Mouse (Mus musculus): ENCODE results near the gene Kctd21. TPM values are rescaled to one million over a fixed set of nuclear protein-coding genes. Genes with fewer than 3 reads are reported as not detected.
A peak's percentile ranks its signal among the peaks of the same experiment; 100 is the strongest.

Kctd21 gene
- polyA plus RNA-seq, 1 experiment from 2014 or later = 6.7 TPM

- no peak overlapping the region for H3K27ac ChIP-seq (ENCODE audit: low read length)
- no peaks in the 10 kb centered on the region for H3K9me3 ChIP-seq (replicated peaks; ENCODE audit: control insufficient read depth, low read length, poor library complexity, severe bottlenecking)
- H3K4me3 ChIP-seq (ENCODE audit: low read depth, low read length) = no peak overlapping the region
- H3K9ac ChIP-seq (ENCODE audit: low read depth, low read length) = no peak overlapping the region
- no peaks in the 10 kb centered on the region for H3K27me3 ChIP-seq (ENCODE audit: control insufficient read depth, insufficient read depth, low read depth, low read length)
- ATAC-seq = no peak
- 96% methylated on average over 5 of the region's 5 CpGs for WGBS
- no peak overlapping the region for H3K4me2 ChIP-seq (ENCODE audit: low read length)
- H3K36me3 ChIP-seq (ENCODE audit: control insufficient read depth, insufficient read depth, low read length) = peaks cover 20% of the 10 kb centered on the region
- H3K4me1 ChIP-seq (ENCODE audit: control insufficient read depth, insufficient read depth, low read length) = no peaks in the 10 kb centered on the region
Measured at GRCm38 (mm10) chr7:97380500-97381123, 48.5 kb downstream of the Kctd21 start.

- Histone ChIP-seq H3K36me3 (ENCODE audit: control insufficient read depth, insufficient read depth, low read length) (peaks cover 18% of the 10 kb centered on the region), H3K4me3 (ENCODE audit: low read depth, low read length) (no peak overlapping the region), H3K4me1 (ENCODE audit: control insufficient read depth, insufficient read depth, low read length) (no peaks in the 10 kb centered on the region), H3K27ac (ENCODE audit: low read length) (no peak overlapping the region), H3K9me3 (replicated peaks; ENCODE audit: control insufficient read depth, low read length, poor library complexity, severe bottlenecking) (no peaks in the 10 kb centered on the region), H3K27me3 (ENCODE audit: control insufficient read depth, insufficient read depth, low read depth, low read length) (no peaks in the 10 kb centered on the region), H3K9ac (ENCODE audit: low read depth, low read length) (no peak overlapping the region), H3K4me2 (ENCODE audit: low read length) (no peak overlapping the region)
- no peak for ATAC-seq
- 98% methylated on average over 8 of the region's 8 CpGs for WGBS
Measured at GRCm38 (mm10) chr7:97382661-97383060, 50.5 kb downstream of the Kctd21 start.

- no peak for ATAC-seq
- no peak overlapping the region for H3K27ac ChIP-seq (ENCODE audit: low read length)
- H3K27me3 ChIP-seq (ENCODE audit: control insufficient read depth, insufficient read depth, low read depth, low read length) = no peaks in the 10 kb centered on the region
- 93% methylated on average over 10 of the region's 10 CpGs for WGBS
- no peak overlapping the region for H3K4me2 ChIP-seq (ENCODE audit: low read length)
- peaks cover 15% of the 10 kb centered on the region for H3K36me3 ChIP-seq (ENCODE audit: control insufficient read depth, insufficient read depth, low read length)
- no peak overlapping the region for H3K9ac ChIP-seq (ENCODE audit: low read depth, low read length)
- H3K9me3 ChIP-seq (replicated peaks; ENCODE audit: control insufficient read depth, low read length, poor library complexity, severe bottlenecking) = no peaks in the 10 kb centered on the region
- H3K4me3 ChIP-seq (ENCODE audit: low read depth, low read length) = no peak overlapping the region
- no peaks in the 10 kb centered on the region for H3K4me1 ChIP-seq (ENCODE audit: control insufficient read depth, insufficient read depth, low read length)
Measured at GRCm38 (mm10) chr7:97383496-97384132, 51.5 kb downstream of the Kctd21 start.

- peaks cover 13% of the 10 kb centered on the region for H3K36me3 ChIP-seq (ENCODE audit: control insufficient read depth, insufficient read depth, low read length)
Measured at GRCm38 (mm10) chr7:97386106-97386805, 54.1 kb downstream of the Kctd21 start.

GRCm38 (mm10) chr7:97386806-97387370, 54.8 kb downstream of the Kctd21 start:
- Histone ChIP-seq H3K4me3 (ENCODE audit: low read depth, low read length) (no peak overlapping the region), H3K27ac (ENCODE audit: low read length) (no peak overlapping the region), H3K36me3 (ENCODE audit: control insufficient read depth, insufficient read depth, low read length) (peaks cover 16% of the 10 kb centered on the region), H3K4me1 (ENCODE audit: control insufficient read depth, insufficient read depth, low read length) (no peaks in the 10 kb centered on the region), H3K4me2 (ENCODE audit: low read length) (no peak overlapping the region), H3K27me3 (ENCODE audit: control insufficient read depth, insufficient read depth, low read depth, low read length) (no peaks in the 10 kb centered on the region), H3K9me3 (replicated peaks; ENCODE audit: control insufficient read depth, low read length, poor library complexity, severe bottlenecking) (no peaks in the 10 kb centered on the region), H3K9ac (ENCODE audit: low read depth, low read length) (no peak overlapping the region)
- WGBS = 80% methylated on average over 5 of the region's 5 CpGs
- ATAC-seq = peak; percentile 42; the same call in 1 of the 2 replicates

More at GRCm38 (mm10) chr7:97386106-97386805, 54.1 kb downstream of the Kctd21 start:
- H3K4me1 ChIP-seq (ENCODE audit: control insufficient read depth, insufficient read depth, low read length) = no peaks in the 10 kb centered on the region
- no peaks in the 10 kb centered on the region for H3K9me3 ChIP-seq (replicated peaks; ENCODE audit: control insufficient read depth, low read length, poor library complexity, severe bottlenecking)
- no peak overlapping the region for H3K4me2 ChIP-seq (ENCODE audit: low read length)
- H3K27ac ChIP-seq (ENCODE audit: low read length) = no peak overlapping the region
- H3K9ac ChIP-seq (ENCODE audit: low read depth, low read length) = no peak overlapping the region
- no peak for ATAC-seq
- 92% methylated on average over 7 of the region's 7 CpGs for WGBS
- H3K27me3 ChIP-seq (ENCODE audit: control insufficient read depth, insufficient read depth, low read depth, low read length) = no peaks in the 10 kb centered on the region
- H3K4me3 ChIP-seq (ENCODE audit: low read depth, low read length) = no peak overlapping the region

GRCm38 (mm10) chr7:97387561-97388147, 55.5 kb downstream of the Kctd21 start:
- H3K9ac ChIP-seq (ENCODE audit: low read depth, low read length) = no peak overlapping the region
- H3K36me3 ChIP-seq (ENCODE audit: control insufficient read depth, insufficient read depth, low read length) = peaks cover 16% of the 10 kb centered on the region
- WGBS = 94% methylated on average over 8 of the region's 8 CpGs
- H3K9me3 ChIP-seq (replicated peaks; ENCODE audit: control insufficient read depth, low read length, poor library complexity, severe bottlenecking) = no peaks in the 10 kb centered on the region
- H3K27me3 ChIP-seq (ENCODE audit: control insufficient read depth, insufficient read depth, low read depth, low read length) = no peaks in the 10 kb centered on the region
- ATAC-seq = no peak
- no peak overlapping the region for H3K4me3 ChIP-seq (ENCODE audit: low read depth, low read length)
- no peaks in the 10 kb centered on the region for H3K4me1 ChIP-seq (ENCODE audit: control insufficient read depth, insufficient read depth, low read length)
- H3K4me2 ChIP-seq (ENCODE audit: low read length) = no peak overlapping the region
- no peak overlapping the region for H3K27ac ChIP-seq (ENCODE audit: low read length)

GRCm38 (mm10) chr7:97388541-97388940, 56.4 kb downstream of the Kctd21 start:
- Histone ChIP-seq H3K9ac (ENCODE audit: low read depth, low read length) (no peak overlapping the region), H3K4me2 (ENCODE audit: low read length) (no peak overlapping the region), H3K9me3 (replicated peaks; ENCODE audit: control insufficient read depth, low read length, poor library complexity, severe bottlenecking) (no peaks in the 10 kb centered on the region), H3K27ac (ENCODE audit: low read length) (no peak overlapping the region), H3K4me1 (ENCODE audit: control insufficient read depth, insufficient read depth, low read length) (no peaks in the 10 kb centered on the region), H3K4me3 (ENCODE audit: low read depth, low read length) (no peak overlapping the region), H3K36me3 (ENCODE audit: control insufficient read depth, insufficient read depth, low read length) (peaks cover 15% of the 10 kb centered on the region), H3K27me3 (ENCODE audit: control insufficient read depth, insufficient read depth, low read depth, low read length) (no peaks in the 10 kb centered on the region)
- 98% methylated on average over 4 of the region's 4 CpGs for WGBS
- ATAC-seq = no peak

- Histone ChIP-seq H3K9ac (ENCODE audit: low read depth, low read length) (no peak overlapping the region), H3K27ac (ENCODE audit: low read length) (no peak overlapping the region), H3K36me3 (ENCODE audit: control insufficient read depth, insufficient read depth, low read length) (peaks cover 8% of the 10 kb centered on the region; the same call in 1 of the 2 replicates), H3K4me1 (ENCODE audit: control insufficient read depth, insufficient read depth, low read length) (no peaks in the 10 kb centered on the region), H3K9me3 (replicated peaks; ENCODE audit: control insufficient read depth, low read length, poor library complexity, severe bottlenecking) (no peaks in the 10 kb centered on the region), H3K4me2 (ENCODE audit: low read length) (no peak overlapping the region), H3K4me3 (ENCODE audit: low read depth, low read length) (no peak overlapping the region), H3K27me3 (ENCODE audit: control insufficient read depth, insufficient read depth, low read depth, low read length) (no peaks in the 10 kb centered on the region)
- peak; percentile 81 for ATAC-seq
- 67% methylated on average over 13 of the region's 13 CpGs for WGBS
Measured at GRCm38 (mm10) chr7:97391293-97392078, 59.4 kb downstream of the Kctd21 start.
